Mouse (Mus musculus): Measurements from ENCODE around the gene Pdha1. TPM values are rescaled to one million over a fixed set of nuclear protein-coding genes. Genes with fewer than 3 reads are reported as not detected.

Gene Pdha1
- polyA plus RNA-seq, 1 experiment, result 3.3 TPM

GRCm38 (mm10) chrX:160137177-160137860 is 894 bp downstream of the Pdha1 start:
- H3K9me3 ChIP-seq, result no peaks in the 10 kb centered on the region
- no peak for TF ChIP-seq FLI1 (IDR thresholded peaks at IDR 0.05; ENCODE audit: low read length)
- H3K36me3 ChIP-seq (replicated peaks; ENCODE audit: low read length), result peaks cover 3% of the 10 kb centered on the region
- no peaks in the 10 kb centered on the region for H3K27me3 ChIP-seq (replicated peaks)
- peaks cover 15% of the 10 kb centered on the region; the same call in 1 of the 2 replicates for H3K4me1 ChIP-seq
- H3K4me3 ChIP-seq (replicated peaks), result peak overlapping the region; percentile 93

GRCm38 (mm10) chrX:160136153-160136552 is 2.1 kb downstream of the Pdha1 start:
- Histone ChIP-seq H3K4me3 (replicated peaks) (peak overlapping the region; percentile 85), H3K9me3 (no peaks in the 10 kb centered on the region), H3K4me1 (peaks cover 19% of the 10 kb centered on the region; the same call in 1 of the 2 replicates), H3K27me3 (replicated peaks) (no peaks in the 10 kb centered on the region), H3K36me3 (replicated peaks; ENCODE audit: low read length) (peaks cover 12% of the 10 kb centered on the region)
- TF ChIP-seq FLI1 (IDR thresholded peaks at IDR 0.05; ENCODE audit: low read length), result no peak
- no peak for TF ChIP-seq GATA1 (IDR thresholded peaks at IDR 0.05; ENCODE audit: borderline replicate concordance, low read length)

- H3K36me3 ChIP-seq (replicated peaks; ENCODE audit: low read length), result peaks cover 17% of the 10 kb centered on the region
- no peaks in the 10 kb centered on the region for H3K9me3 ChIP-seq
- H3K4me1 ChIP-seq, result peaks cover 19% of the 10 kb centered on the region; the same call in 1 of the 2 replicates
- H3K4me3 ChIP-seq (replicated peaks), result peak overlapping the region; percentile 85
- no peak for TF ChIP-seq GATA1 (IDR thresholded peaks at IDR 0.05; ENCODE audit: borderline replicate concordance, low read length)
- no peak for TF ChIP-seq FLI1 (IDR thresholded peaks at IDR 0.05; ENCODE audit: low read length)
- H3K27me3 ChIP-seq (replicated peaks), result no peaks in the 10 kb centered on the region
These were observed 2.5 kb downstream of the Pdha1 start for GRCm38 (mm10) chrX:160135719-160136118.

DNA sequence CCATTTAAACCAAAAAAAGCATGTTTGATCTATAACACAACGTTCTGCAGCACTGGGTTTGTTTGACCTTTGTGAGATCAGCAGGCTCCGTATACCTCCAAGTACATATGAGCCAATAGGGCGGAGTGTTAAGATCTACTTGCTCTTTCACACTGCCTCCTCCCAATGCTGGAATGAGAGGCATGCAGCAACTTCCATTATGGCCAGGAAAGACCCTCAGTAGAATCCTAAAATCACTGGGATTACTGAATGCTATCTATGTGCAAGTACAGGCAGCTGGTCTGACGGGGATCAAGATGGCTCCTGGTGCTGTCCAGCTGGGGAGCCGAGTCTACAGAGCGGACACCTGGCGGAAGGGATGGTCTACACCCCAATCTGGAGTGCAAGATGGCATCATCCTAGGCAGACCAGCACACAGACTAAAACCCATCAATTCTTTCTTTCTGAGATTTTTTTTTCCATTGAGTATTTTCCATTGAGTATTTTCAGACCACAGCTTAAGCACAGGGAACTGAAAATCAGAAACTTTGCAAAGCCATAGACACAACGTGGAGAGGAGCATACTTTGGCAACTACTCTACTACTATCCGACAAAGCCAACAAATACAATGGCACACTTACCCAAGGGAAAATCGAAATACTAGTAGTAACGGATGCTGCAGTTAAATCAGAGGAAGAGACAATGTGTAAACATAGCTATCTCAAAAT is 3.9 kb downstream of the Pdha1 start:
- Histone ChIP-seq H3K4me1 (peaks cover 19% of the 10 kb centered on the region; the same call in 1 of the 2 replicates), H3K4me3 (replicated peaks) (no peak overlapping the region), H3K27me3 (replicated peaks) (peaks cover 3% of the 10 kb centered on the region), H3K9me3 (no peaks in the 10 kb centered on the region), H3K36me3 (replicated peaks; ENCODE audit: low read length) (peaks cover 29% of the 10 kb centered on the region)
- TF ChIP-seq GATA1 (IDR thresholded peaks at IDR 0.05; ENCODE audit: borderline replicate concordance, low read length), result no peak
- no peak for TF ChIP-seq FLI1 (IDR thresholded peaks at IDR 0.05; ENCODE audit: low read length)

- H3K4me3 ChIP-seq (replicated peaks), result no peak overlapping the region
- H3K27me3 ChIP-seq (replicated peaks), result peaks cover 7% of the 10 kb centered on the region
- no peak for TF ChIP-seq FLI1 (IDR thresholded peaks at IDR 0.05; ENCODE audit: low read length)
- H3K4me1 ChIP-seq, result peaks cover 18% of the 10 kb centered on the region
- no peaks in the 10 kb centered on the region; the same call in 1 of the 2 replicates for H3K9me3 ChIP-seq
- H3K36me3 ChIP-seq (replicated peaks; ENCODE audit: low read length), result peaks cover 32% of the 10 kb centered on the region
These were observed 21.6 kb downstream of the Pdha1 start for GRCm38 (mm10) chrX:160116658-160117057.

DNA sequence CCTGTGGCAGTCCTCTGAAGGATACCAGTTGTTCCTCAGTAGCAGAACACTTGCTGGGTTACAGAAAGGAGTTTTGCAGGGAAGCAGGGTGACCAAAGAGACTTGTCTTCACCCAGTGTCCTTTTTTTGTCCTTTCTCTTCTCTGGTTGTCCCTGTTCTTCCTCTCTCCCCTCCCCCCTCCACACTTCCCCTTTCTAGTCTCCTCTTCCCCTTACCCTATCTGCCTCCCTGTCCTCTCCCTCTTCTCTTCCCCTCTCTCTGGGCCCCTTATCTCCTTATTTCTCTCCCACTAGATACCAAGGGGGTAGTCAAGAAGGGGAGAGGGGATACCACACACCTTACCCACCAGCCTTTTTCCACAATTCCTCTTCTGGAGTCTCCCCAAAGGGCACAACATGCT is 22.1 kb downstream of the Pdha1 start:
- Histone ChIP-seq H3K27me3 (replicated peaks) (peaks cover 7% of the 10 kb centered on the region), H3K36me3 (replicated peaks; ENCODE audit: low read length) (peaks cover 26% of the 10 kb centered on the region), H3K4me3 (replicated peaks) (no peak overlapping the region), H3K9me3 (no peaks in the 10 kb centered on the region; the same call in 1 of the 2 replicates), H3K4me1 (peaks cover 18% of the 10 kb centered on the region)
- no peak for TF ChIP-seq GATA1 (IDR thresholded peaks at IDR 0.05; ENCODE audit: borderline replicate concordance, low read length)

- Histone ChIP-seq H3K9me3 (no peaks in the 10 kb centered on the region; the same call in 1 of the 2 replicates), H3K36me3 (replicated peaks; ENCODE audit: low read length) (peaks cover 4% of the 10 kb centered on the region), H3K27me3 (replicated peaks) (peaks cover 12% of the 10 kb centered on the region), H3K4me1 (peaks cover 18% of the 10 kb centered on the region), H3K4me3 (replicated peaks) (no peak overlapping the region)
- TF ChIP-seq GATA1 (IDR thresholded peaks at IDR 0.05; ENCODE audit: borderline replicate concordance, low read length), result no peak
- no peak for TF ChIP-seq FLI1 (IDR thresholded peaks at IDR 0.05; ENCODE audit: low read length)
These were observed 24.4 kb downstream of the Pdha1 start for GRCm38 (mm10) chrX:160113777-160114176.

DNA sequence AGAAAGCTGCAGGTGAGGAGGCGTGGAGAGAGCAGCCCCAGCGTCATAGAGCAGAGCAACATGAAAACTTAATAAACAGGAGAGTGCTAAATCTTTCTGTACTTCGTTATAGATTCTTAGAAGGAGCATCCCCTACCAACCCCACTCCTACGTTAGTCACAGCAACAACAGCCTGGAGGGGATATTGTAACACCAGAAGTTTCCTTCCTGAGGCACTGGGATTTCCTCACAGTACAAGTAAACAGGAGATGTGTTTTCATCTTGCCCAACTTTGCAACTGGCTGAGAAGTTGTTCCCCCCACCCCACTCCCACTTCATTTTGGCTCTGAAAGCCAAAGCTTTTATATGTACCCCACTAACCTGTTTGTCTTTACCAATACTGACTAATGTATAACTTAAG is 30.4 kb downstream of the Pdha1 start:
- Histone ChIP-seq H3K4me1 (peaks cover 3% of the 10 kb centered on the region), H3K36me3 (replicated peaks; ENCODE audit: low read length) (no peaks in the 10 kb centered on the region), H3K4me3 (replicated peaks) (no peak overlapping the region), H3K9me3 (no peaks in the 10 kb centered on the region; the same call in 1 of the 2 replicates), H3K27me3 (replicated peaks) (peaks cover 9% of the 10 kb centered on the region)
- TF ChIP-seq GATA1 (IDR thresholded peaks at IDR 0.05; ENCODE audit: borderline replicate concordance, low read length) (no peak), FLI1 (IDR thresholded peaks at IDR 0.05; ENCODE audit: low read length) (no peak)

DNA sequence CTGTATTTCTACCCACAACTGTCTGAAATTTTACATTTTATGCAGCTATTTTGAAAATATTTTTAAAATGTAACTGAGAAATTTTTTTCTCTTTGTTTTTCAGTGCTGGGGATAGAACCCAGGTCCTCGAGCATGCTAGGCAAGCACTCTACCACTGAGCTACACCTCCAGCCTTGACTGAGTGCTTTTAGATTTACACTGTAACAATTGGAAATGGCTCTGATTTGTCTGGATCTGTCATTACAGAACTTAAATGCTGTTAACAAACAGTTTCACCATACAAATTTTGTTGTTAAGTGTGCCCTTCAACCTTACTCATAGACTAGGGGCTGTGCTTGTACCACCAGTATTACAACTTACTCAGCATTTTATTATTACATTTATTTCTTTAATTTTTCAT is 46.2 kb downstream of the Pdha1 start:
- H3K4me3 ChIP-seq (replicated peaks), result no peak overlapping the region
- H3K27me3 ChIP-seq (replicated peaks), result no peaks in the 10 kb centered on the region
- no peaks in the 10 kb centered on the region for H3K9me3 ChIP-seq
- TF ChIP-seq FLI1 (IDR thresholded peaks at IDR 0.05; ENCODE audit: low read length) (no peak), GATA1 (IDR thresholded peaks at IDR 0.05; ENCODE audit: borderline replicate concordance, low read length) (no peak)
- no peaks in the 10 kb centered on the region for H3K4me1 ChIP-seq
- no peaks in the 10 kb centered on the region for H3K36me3 ChIP-seq (replicated peaks; ENCODE audit: low read length)

Other genes starting within 250 kb of the Pdha1 start
- 0.12 TPM in 1 of 2 replicates, not detected in the other for gene Map3k15, start 150.0 kb downstream of the Pdha1 start, polyA plus RNA-seq (2012; ENCODE audit: insufficient read depth, low replicate concordance)

Measured in megakaryocyte, embryonic 14.5 days (primary cell).